Mouse (Mus musculus): ENCODE results near the gene Dhx34. TPM values are rescaled to one million over a fixed set of nuclear protein-coding genes. Genes with fewer than 3 reads are reported as not detected.
"Not testable (repeated sequence)": the region's sequence is repeated elsewhere in the genome, so short reads cannot be mapped to it uniquely, and the experiment has no call there.

Dhx34 gene
- total RNA-seq (2021) = 14.1 and 20.3 TPM in 2 replicates
- long read RNA-seq, partial matches to known transcripts = 13 of 23 reads
- long read RNA-seq, other reads (novel, unspliced or antisense) = 10 of 23 reads

GRCm38 (mm10) chr7:16221582-16222272 is at the start of gene Dhx34:
Gene Dhx34 (minus strand): TSS chr7:16222037.
- DNase-seq = peak; percentile 96

- no peak for DNase-seq
Measured at GRCm38 (mm10) chr7:16271139-16271538, 49.3 kb upstream of the Dhx34 start.

DNA sequence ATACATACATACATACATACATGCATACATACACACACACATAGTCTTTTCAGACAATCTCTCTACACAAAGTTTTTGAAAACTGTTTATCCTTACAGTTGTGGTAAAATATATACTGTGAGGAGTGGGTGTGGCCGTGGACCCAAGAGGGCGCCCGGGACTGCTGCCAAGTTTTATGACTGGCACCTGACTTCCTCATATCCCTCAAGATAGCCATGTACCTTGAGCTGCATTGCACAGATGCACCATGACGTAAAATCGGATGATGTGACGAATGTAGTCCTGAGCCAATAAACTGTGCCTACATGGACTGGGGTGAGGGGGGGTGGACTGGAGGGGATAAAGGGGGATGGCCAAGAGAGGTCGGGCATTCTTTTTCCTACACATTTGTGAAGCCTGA is 44.8 kb upstream of the Dhx34 start:
- DNase-seq = not testable (repeated sequence)

DNA sequence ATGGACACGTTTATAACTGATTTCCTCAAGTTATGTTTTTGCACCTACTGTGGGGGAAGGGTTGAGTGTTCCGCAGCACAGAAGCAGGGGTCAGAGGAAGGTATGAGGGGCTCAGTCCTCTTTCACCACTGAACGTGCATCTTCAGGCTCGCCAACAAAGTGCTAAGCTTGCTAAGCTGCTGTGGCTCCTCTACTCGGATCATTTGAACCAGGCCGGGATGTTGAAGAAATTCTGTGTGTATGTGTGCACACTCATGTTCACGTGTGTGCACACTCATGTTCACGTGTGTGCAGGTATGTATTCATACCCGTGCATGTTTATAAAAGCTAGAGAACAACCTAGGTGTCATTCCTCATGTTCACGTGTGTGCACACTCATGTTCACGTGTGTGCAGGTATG is 44.0 kb upstream of the Dhx34 start:
- no peak for DNase-seq

DNA sequence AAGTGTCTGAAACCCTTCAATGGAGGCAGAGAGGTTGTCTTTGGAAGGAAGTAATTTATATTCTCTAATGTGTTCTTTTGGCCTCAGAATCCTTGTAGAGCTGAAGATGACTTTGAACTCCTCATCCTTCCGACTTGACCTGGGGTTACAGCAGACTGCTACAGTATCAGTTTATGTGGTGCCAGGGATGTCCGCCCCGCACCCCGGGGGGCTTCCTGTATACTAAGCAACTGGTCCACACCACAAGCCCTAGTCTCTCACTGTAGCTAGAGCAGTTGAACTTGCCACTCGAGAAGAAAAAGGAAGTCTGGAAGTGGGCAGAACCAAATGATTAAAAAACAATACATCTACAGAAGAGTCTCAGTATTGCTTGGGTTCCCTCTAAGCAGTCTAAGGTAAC is 42.0 kb upstream of the Dhx34 start:
- no peak for DNase-seq

DNA sequence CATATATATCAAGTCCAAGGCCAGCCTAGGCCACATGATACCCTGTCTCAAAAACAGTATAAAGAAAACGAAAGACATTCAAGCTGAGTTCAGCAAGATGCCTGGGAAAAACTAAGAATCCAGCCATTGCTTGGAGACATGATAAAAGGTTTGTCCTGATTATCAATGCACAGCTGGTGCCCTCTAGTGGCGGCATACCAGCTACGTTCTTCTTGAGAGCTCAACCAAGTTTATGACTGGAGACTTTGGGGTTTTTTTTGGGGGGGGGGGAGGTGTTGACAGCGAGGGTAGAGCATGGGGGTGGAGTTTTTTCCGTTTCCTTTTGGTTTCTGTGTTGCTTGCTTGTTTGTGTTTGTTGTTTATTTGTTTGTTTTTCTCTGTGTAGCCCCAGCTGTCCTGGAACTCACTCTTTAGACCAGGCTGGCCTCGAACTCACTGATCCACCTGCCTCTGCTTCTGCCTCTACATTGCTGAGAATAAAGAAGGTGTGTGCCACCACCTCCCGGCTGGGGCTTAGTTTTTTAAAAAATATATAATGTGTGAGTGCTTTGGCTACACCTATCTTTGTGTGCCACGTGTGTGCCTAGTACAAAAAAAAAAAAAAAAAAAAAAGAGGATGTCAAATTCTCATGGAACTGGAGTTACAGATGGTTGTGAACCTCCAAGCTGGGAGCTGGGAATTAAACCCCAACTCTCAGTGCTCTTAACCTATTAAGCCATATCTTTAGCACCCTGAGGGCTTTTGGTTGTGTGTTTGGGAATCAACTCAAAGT is 41.4 kb upstream of the Dhx34 start:
- peak; percentile 83 for DNase-seq

GRCm38 (mm10) chr7:16261097-16261496 is 39.3 kb upstream of the Dhx34 start:
- no peak for DNase-seq

DNA sequence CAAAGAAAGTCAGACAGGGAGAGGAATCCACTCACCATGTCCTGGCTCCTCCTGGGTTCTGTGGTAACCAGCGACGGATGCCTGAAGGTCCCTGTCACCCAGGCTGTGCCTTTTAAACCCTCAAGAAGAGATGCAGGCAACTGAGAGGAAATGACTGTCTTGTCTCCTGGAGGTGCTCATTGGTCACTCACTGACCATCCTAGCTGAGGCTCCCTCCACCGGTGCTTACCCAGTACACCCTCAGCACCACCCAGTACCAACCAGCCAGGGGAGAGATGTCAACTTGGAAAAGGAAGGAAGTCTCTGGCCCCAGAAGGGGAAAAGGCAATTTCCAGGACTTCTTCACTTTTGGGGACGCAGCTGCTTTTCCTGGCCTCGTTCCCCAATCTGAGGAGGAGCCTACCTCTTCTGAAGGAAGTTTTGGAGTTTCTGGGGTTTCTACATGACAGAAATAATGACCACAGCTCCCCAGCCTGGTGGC is 37.3 kb upstream of the Dhx34 start, which contains the start of gene C5ar1:
Gene C5ar1 (minus strand): TSS at position 431 of the 481 bp plus-strand sequence.
- DNase-seq = no peak

- DNase-seq = no peak
Measured at GRCm38 (mm10) chr7:16257830-16258229, 36.0 kb upstream of the Dhx34 start.

DNA sequence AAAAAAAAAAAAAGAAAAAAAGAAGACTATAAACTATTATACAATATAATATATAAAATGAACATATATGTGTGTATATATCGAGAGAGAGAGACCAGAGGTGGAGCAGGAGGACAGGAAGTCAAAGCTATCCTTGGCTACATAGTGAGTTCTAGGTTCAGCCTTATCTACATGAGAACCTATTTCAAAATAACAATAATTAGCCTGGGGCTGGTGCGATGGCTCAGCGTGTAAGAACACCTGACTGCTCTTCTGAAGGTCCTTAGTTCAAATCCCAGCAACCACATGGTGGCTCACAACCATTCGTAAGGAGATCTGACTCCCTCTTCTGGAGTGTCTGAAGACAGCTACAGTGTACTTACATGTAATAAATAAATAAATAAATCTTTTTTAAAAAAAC is 34.1 kb upstream of the Dhx34 start:
- not testable (repeated sequence) for DNase-seq

DNA sequence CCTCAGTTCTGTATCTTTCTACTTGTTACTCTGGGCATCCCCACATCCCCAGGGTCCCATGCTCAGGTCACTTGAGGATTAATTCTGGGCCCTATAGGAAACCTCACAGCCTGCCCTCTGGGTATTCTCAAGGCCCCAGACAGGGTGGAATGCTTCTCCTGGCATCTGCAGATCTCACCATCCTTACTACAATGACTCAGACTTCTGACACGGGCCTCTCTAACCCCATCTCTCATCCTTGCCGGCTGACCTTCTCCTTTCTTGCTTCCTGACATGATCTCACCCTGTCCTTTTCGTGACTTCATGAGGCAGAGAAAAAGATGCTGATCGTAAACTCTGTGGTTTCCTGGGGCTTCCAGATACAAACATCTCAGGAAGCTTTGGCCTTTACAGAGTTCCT is 32.4 kb upstream of the Dhx34 start:
- DNase-seq = no peak

GRCm38 (mm10) chr7:16250687-16251086 is 28.9 kb upstream of the Dhx34 start:
- no peak for DNase-seq

DNA sequence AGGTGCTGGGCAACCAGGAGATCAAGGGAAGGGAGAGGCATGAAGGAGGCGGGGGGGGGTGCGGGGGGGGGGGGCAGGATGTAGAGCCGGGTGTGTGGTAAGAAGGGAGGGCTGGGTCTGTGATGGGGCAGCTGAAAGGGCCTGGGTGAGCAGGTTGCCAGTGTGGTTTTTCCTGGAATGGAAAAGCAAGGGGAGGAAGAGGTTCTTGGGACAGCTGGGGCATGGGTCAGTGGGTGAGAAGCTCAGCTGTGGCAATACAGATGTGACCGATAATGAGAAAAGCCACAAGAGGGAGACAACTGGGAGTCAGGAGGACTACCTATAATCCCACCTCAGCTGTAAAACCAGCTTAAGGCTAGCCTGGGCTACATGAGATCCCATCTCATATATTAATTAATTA is 24.1 kb upstream of the Dhx34 start:
- no peak for DNase-seq

DNA sequence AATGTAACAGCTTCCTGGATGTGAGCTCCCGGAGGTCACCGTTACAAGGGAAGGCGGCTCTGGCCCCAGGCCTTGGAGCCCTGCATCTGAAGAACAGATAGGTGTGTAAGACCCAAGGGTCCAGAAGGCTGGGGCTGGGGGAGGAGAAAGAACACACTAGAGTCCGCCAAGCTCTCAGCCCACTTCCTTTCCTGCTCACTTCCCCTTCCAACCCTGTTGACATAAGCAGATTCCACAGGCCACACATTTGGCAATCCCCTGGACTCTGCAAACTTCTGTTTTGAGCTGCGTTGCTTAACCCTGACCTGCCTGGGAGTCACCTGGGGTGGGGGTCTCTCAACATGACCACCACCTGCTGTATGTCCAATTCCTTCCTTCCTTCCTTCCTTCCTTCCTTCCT is 22.2 kb upstream of the Dhx34 start, which contains the start of gene C5ar2:
Gene C5ar2 (minus strand): TSS at position 88 of the 400 bp plus-strand sequence.
- no peak for DNase-seq

- no peak for DNase-seq
Measured at GRCm38 (mm10) chr7:16242198-16242597, 20.4 kb upstream of the Dhx34 start.

- DNase-seq = no peak
Measured at GRCm38 (mm10) chr7:16241787-16242186, 19.9 kb upstream of the Dhx34 start.

DNA sequence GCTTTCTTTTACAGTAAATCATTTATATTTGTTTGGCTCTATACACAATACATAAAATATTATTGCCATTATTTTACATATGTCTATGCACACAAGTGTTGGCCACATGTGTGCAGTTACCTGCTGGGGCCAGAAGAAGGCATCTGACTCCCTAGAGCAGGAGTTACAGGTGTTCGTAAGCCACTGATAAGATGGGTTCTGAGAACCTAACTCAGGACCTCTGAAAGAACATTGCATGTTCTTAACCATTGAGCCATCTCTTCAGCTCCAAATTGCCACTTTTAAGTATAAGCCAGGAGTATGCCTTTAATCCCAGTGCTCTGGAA is 19.1 kb upstream of the Dhx34 start:
- no peak for DNase-seq

DNA sequence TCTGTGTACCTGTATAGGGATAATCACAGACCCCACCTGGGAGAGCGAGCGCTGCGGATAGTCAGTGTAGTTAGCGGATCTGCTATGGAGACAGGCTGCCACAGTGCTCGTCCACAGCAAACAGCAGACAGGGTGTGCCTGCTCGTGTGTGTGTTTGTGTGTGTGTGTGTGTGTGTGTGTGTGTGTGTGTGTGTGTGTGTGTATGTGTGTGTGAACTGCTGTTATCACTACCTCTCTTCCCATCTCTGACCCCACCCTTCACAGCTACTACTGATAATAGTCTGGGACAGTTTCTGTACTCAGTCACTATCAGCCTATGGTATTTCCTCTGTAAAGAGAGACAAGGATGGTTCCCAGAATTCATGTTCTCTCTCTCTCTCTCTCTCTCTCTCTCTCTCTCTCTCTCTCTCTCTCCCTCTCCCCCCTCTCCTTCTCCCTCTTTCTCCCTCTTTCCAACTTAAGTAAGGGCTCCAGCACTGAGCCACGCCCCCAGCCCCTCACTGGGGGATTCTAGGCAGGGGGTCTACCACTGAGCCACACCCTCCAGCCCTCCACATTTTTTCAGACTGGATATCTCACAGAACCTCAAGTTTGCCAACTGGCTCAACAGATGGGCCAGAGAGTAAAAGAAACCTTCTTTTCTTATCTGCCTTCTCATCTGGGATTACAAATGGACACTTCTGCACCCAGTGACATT is 18.6 kb upstream of the Dhx34 start:
- DNase-seq = no peak

GRCm38 (mm10) chr7:16239554-16239997 is 17.7 kb upstream of the Dhx34 start:
- no peak for DNase-seq

DNA sequence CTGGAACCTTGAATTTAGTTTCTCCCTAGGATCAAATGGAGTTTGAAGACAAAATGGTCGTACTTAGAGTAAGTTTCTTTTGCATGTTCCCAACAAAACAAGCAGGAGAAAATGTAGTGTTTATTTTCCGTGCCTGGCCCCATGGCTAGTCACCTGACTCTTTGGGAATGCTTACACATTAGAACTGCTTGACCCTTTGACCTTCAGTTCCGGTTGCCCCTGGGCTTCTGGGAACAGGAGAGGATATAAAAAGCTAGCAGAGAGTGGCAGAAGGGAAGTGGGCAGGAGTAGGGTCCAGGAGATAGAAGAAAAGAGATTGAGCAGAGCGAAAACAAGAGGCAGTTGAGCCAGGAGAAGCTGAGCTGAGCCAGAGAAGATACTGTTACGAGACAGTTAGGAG is 8.0 kb upstream of the Dhx34 start:
- DNase-seq = no peak

GRCm38 (mm10) chr7:16213986-16214385 is 7.9 kb downstream of the Dhx34 start:
- DNase-seq = no peak

GRCm38 (mm10) chr7:16213196-16213595 is 8.6 kb downstream of the Dhx34 start:
- DNase-seq = no peak

- no peak for DNase-seq
Measured at GRCm38 (mm10) chr7:16210862-16211365, 10.9 kb downstream of the Dhx34 start.
